Mouse (Mus musculus): ENCODE measurements around the gene Ubl3.

GRCm38 (mm10) chr5:148550821-148551763 lies 1.5 kb downstream of the Ubl3 start:
- no peak for TF ChIP-seq CTCF (IDR thresholded peaks at IDR 0.05; ENCODE audit: low read depth, low read length)
- no peak for TF ChIP-seq POLR2A (IDR thresholded peaks at IDR 0.05; ENCODE audit: extremely low read depth, insufficient read depth, low read length)
